Mouse (Mus musculus): ENCODE measurements at regions not wholly inside any gene's neighbourhood (a gene's known extent, or its start where the extent isn't known, plus 50 kb on each side); places are given as distances from the start of the nearest gene placed in this dataset.

DNA sequence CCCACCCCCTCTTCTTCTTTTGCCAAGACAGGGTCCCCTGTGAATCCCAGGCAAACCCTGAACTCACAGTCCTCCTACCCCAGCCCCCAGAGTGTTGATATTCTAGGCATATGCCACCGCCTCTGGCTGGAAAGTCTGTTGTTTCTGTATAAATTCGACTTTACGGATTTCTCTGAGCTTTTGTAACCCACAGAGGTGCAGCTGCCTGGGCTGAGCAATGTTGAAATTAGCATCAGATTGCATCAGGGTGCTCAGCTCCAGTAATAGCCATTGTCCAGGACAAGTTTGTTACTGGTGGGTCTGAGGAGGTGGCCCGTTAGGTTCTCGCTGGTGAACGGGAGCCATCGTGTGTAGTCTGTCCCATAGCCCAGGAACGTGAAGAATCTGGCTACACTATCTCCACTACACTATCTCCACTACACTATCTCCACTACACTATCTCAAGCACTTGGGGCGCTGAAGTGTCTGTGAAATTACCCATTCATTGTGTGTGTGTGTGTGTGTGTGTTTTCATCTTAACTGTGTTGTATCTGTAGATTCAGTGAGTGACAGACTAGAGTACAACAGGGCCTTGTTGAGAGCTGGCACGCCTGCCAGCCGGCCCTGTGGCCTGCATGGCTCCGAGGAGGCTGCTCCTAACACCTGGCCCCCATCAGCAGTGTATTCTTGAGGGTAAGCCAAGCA lies 92.4 kb upstream of the Hnrnpk start:
- no peak for DNase-seq (ENCODE audit: low spot score in 2 of 2)

DNA sequence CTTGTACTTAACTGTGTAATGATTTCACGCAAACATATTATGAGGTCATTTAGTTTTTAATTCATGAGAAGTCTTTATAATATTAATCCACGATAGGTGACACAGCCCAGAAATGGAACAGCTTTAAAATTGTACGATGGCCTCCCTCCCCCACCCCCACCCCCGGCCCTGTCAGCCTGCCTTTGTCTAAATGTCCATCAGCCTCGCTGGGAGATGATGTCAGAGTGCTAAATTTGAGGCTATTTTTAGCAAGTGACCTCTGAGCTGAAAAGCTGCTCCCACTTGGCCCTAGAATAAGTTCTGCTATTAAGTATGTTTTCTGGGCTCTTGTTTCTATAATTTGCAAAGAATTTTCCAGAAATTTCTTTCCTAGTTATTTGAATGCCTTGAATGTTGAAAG lies 91.6 kb upstream of the Hnrnpk start:
- DNase-seq (ENCODE audit: low spot score in 2 of 2): no peak

DNA sequence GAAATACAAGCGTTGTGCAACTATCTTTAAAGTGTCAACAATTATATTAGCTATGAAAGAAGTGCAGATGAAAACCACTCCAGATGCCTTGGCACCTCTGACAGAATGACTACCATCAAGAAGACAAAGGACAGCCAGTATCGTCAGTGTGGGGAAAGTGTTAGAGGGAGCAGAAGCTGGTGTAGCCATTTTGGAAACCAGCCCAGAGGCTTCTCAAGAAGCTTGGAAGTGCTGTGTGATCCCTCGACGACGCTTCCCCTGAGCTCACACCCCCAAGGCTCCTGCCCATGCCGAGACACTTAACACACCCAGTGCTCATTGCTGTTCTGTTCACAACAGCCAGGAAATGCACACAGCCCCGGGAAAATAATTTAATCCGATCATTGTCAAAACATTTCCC lies 87.7 kb upstream of the Hnrnpk start:
- no peak for DNase-seq (ENCODE audit: low spot score in 2 of 2)

DNA sequence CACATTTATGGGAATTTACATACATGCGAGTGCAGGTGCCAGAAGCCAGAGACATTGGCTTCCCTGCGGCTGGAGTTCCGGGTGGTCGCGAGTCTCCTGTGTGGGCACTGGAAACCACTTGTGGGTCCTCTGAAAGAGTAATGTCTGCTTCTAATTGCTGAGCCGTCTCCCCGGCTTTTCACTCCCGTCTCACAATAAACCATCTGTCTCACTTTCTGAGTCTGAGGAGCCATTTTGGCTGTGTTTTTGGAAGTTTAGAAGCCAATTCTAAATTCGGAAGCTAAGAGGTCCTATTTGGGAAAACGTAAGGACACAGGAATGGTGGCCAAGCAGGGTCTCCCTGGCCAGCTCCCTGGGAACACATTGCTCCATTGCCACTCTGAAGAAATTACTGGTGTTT lies 81.9 kb upstream of the Hnrnpk start:
- no peak for DNase-seq (ENCODE audit: low spot score in 2 of 2)

DNA sequence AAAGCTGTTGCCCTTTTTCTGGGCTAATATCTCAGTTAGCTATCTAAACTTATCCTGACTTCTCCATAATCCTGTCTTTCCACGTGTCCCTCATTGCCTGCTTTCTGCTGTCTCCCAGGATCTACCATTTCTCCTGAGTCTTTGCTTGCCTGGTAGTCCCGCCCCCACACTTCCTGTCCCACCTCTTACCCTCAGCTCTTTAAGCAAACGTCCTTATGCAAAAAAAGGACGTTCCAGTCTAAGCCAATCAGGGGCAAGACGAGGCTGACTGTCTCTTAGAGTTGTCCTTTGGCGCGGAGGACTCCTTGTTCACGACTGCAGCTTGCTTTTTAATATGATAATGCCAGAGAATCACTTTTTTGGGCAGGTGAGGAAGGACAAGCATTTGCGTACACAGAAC lies 79.6 kb upstream of the Hnrnpk start:
- DNase-seq (ENCODE audit: low spot score in 2 of 2): no peak

DNA sequence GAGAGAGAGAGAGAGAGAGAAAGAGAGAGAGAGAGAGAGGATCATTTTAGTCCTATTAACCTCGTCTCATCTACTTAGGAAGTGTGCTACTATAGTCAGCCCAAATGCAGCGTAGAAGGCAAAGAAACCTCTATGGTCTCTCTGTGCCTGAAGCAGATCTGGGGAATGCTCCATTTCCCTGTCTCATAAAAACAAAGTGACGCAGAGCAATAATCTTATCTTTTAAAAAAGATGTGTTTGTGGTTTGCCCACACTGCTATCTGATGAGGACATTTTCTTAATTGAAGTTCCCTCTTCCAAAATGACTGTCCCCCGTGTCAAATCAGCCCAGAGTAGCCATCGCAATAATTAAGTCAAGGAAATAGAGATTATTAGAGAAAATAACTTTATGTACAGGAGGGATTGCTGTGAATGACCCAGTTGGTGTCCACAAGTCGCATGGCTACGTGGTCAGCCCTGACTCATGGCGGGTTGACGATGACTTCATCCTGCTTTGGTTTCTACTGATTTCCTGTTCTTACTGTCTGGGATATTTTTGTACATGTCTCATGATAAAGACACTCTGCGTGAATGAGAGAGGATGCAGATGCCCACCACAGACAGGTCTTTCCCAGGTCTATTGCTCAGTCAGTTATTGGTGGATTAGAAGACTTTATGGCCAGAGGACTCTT lies 77.9 kb upstream of the Hnrnpk start:
- no peak for DNase-seq (ENCODE audit: low spot score in 2 of 2)

DNA sequence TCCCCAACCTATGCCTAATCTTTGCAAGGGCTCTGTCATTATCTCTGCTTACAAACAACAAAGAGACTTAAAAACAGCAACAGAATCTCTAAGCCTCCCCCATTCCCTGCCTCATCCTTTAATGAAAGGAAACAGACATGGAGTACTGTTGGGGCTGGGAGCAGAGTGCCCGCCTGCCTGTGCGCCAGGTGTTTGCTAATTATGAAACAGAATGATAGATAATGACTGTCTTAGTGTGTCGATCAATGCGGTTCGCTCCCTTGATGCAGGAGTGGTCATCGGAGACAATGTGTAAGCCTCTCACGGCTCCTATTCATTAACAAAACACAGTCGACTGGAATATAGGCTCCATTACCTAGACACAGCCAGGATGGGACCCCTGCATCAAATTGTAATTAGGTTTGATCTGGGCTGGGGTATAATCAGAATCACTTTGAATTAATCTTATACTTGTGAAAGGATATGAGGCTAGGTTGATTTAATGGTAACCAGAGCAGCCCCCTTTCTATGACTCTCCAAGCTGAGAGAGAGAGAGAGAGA lies 77.3 kb upstream of the Hnrnpk start:
- DNase-seq (ENCODE audit: low spot score in 2 of 2): no peak

DNA sequence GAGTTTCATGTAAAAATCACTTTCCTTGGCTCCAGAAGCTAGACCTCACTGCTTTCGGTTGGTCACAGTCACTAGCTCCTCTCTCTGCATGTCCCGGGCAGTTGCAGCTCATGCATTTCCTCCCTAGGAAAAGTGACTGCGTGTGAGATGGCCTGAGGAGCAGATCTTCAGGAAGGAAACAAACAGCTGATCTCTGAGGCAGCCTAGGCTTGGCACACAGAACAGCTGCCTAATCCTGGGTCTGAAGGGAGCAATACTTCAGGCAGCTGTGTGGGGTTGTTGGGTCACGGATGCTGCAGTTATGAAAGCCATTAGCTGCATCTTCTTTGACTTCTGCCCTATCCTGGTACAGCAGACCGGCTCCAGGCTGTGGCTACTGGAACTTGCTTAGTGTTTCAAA lies 75.3 kb upstream of the Hnrnpk start:
- no peak for DNase-seq (ENCODE audit: low spot score in 2 of 2)

DNA sequence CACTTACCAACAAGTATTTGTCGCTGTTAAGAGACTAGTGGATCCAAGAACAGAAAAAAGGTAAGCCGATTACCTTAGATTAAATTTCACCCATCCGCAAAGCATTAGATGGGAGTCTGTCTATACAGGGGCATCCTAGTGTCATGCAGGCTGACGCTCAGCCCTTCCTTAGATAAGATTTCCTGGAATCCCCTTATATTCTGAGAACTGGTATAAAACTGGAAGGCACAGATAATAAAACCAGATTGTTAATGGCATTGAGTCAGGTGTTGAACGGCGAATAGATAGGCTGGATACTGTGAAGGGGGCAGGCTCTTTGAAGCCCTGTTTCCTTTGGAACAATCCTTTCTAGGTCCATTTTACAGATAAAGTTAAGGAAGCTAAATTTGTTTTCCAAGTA lies 74.1 kb upstream of the Hnrnpk start:
- no peak for DNase-seq (ENCODE audit: low spot score in 2 of 2)

DNA sequence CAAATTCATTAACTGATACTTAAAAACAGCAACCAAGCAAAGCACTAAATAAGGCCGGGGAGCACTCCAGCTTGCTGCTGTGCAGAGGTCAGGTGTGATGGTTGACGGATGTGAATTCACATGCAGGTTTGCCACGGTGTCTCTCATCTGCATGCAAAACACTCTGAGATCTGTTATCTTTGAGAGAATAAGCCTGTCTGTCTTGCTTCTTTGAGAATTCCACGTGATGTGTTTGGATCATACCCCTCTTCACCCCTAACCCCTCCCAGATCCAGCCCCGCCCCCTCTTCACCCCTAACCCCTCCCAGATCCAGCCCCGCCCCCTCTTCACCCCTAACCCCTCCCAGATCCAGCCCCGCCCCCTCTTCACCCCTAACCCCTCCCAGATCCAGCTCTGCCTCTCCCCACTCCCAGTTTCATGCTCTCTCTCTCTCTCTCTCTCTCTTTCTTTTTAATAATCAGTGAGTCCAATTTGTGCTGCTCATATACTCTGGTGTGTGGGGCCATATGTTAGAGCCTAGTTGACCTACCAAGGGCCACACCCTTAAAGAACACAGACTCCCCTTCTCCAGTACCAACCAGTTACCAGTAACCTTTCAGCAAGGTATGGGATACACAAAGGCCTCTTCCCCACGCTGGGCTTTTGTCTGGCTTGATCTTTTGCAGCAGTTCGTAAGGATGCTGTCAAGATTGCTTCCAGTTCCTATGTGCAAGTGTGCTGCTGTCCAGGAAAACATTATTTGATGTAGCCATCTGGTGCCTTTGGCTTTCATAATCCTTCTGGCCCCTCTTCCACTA lies 73.1 kb upstream of the Hnrnpk start:
- no peak for DNase-seq (ENCODE audit: low spot score in 2 of 2)

DNA sequence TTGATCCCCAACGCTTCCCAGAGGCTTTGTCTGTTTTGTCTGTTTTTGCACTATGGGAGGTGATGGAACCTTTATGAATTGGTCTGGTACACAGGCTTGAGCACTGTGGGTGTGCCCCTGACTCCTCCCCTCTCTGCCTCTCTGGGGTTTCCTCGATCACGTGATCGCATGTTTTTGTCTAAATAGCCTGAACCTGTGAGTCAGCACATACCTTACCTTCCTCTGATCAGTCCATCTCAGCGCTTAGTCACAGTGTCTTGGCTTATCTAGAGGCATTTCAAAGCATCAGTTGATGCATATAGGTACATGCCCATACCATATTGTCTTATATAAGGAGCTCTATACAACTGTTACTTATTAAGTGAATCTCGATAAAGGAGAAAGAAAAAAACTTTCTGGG lies 72.4 kb upstream of the Hnrnpk start:
- no peak for DNase-seq (ENCODE audit: low spot score in 2 of 2)

DNA sequence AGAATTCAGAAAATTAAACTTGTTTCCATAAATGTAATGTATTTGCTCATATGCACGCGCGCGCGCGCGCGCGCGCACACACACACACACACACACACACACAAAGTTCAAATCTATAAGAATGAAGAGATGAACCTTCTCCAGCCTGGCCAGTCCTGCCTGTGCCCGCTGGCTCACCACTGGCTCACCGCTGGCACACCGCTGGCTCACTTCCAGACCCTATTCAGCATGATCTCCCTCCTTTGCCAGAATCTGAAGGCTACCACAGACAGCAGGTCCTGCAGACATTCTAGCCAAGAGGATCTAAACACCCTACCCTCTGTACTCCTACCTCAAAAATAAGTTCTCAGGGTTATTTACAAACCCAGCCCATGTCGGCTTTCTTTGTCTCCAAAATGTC lies 69.3 kb upstream of the Hnrnpk start:
- DNase-seq (ENCODE audit: low spot score in 2 of 2): no peak

DNA sequence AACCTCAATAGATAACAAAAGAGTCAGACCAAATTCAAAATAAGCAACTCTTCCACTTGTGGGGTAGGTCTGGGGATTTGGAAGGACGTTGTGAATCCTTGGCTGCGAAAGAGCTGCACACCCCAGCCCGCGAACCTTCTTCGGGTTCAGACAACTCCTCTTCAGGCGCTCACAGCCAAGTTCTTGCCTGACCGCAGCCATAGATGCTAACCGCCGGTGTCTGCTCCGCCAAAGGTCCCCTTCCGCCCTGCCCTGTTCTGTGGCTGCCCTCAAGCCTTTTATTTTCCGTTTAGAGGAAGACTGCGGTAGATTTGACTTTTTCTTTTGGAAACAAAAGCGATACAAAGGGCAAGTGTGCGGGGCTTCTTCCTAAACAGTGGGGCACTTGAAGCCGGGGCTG lies 68.6 kb upstream of the Hnrnpk start:
- peak; percentile 12 to 25 for DNase-seq (ENCODE audit: low spot score in 2 of 2)

DNA sequence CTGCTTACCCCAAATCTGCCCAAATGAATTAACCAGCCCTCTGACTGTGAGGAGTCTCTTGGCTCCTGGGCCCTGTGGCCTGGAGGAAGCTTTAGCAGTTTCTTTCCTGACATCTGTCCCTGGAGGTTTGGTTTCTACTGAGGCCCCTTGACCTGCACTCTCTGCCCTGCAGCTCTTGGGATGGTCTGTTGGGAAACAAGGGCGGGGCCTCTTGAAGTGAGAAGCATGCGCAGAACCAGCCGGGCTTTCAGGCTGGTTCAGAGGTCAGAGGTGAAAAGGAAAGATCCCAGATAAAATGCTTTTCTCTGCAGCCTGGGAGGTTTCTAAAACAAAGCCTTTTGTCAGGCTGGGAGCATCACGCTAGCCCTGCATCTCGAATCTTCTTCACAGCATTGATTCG lies 66.6 kb upstream of the Hnrnpk start:
- DNase-seq (ENCODE audit: low spot score in 2 of 2): no peak

DNA sequence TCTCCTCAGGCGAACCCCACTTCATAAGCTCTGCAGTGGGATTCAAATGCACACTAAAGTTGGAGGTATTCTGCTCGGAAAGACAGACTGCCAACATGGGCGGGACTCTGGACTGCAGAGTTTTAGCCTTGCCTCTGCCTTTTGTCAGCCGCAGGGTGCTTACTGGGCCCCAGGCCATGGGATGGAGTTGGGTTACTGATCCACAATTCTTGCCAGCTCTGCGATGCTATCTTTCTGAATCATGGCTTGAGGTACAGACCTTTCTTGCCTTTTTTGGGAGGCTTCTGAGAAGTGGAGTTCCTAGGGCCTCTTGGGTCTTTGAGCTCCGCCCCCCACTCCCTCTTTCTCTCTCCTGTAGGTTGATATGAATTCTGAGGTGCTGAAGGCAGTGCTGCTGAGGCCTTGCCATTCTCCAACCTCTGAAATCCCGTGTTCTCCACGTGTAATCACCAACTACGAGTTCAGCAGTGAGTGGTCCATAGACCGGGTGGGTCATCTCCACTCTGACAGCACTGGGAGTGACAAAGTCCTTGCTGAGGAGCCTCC lies 64.0 kb upstream of the Hnrnpk start:
- no peak for DNase-seq (ENCODE audit: low spot score in 2 of 2)

DNA sequence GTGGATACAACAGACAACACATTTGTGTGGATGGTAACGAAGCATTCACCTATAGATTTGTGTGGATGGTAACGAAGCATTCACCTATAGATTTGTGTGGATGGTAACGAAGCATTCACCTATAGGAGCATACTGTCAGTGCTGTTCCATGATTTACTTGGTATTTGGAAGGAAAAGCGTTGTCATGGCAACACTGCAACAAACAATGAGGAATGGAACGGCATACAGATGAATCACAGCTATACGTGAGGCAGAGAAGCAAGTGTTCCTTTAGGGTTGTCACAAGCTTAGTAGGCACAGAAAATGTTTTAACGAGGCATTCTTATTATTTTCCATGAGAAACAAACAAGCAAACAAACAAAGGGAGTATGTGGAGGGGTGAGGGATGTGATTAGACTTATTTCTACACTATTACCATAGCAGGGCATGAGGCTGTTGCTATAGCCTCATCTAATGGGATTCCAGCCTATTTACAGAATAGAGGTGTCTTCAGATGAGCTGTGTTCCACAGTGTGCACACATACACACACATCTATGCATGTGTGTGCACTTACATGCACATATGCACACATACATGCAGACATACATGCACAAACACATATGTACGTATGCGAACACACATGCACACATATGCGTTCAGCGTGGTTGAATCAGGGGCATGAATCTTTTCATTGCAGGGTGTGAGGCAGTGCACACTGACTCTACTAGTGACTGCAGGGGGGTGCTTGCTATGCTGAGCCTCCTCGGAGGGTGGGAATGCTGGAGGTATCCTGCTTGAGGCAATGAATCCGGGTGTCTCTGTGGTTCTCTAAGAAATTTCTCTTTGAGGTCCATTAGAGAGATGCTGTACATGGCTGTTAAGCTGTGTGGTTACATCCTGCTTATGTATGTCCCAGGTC lies 62.3 kb upstream of the Hnrnpk start:
- DNase-seq (ENCODE audit: low spot score in 2 of 2): peak; percentile 40 to 44

Measured in right cerebral cortex, adult 2 months (tissue).